ENCODE assay signal across 24 mouse cellular contexts in the genomic region with DNA sequence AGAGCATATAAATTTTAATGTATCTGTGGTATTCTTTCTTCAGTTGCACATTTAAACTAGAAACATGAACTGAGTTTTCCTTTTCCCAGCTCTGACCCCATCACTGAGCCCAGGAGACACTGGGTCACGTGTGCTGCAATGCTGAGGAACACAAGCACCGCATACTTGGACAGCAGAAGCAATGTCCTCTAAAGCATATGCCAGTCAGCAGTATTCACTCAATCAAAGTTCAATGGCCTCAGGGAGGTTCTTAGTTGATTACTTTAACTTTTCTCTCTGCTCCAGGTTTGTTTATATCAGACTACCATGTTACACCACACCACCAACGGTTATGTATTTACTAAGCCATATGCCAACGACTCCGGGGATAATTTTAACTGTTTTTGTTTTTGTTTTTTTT.
"Had no signal": no experiment of that assay in that cellular context is flagged by ENCODE, and none has a peak within 500 bp of the region (broad histone marks: within the 10 kb centered on the region; RNA-seq: fewer than 3 reads in every experiment).

No protein-coding gene starts in this region.

- H3K27me3 ChIP-seq: limb, embryonic 13.5 days; megakaryocyte, embryonic 14.5 days; stomach, embryonic 15.5 days had no signal

- DNase-seq: layer of hippocampus, postnatal 36 days; liver; liver, postnatal 0 days; lung, embryonic 14.5 days; lung, postnatal 36 days; retina, postnatal 1 day; right cerebral cortex, postnatal 25 days; spleen, adult 18-20 months; thymus, postnatal 25 days had no signal

- H3K9me3 ChIP-seq: limb, embryonic 13.5 days; megakaryocyte, embryonic 14.5 days; midbrain, embryonic 10.5 days; midbrain, embryonic 13.5 days; neural tube, embryonic 13.5 days; stomach, embryonic 15.5 days had no signal

- H3K36me3 ChIP-seq: limb, embryonic 13.5 days; midbrain, embryonic 10.5 days; midbrain, embryonic 13.5 days; neural tube, embryonic 13.5 days; stomach, embryonic 15.5 days had no signal

- H3K4me2 ChIP-seq: hindbrain, embryonic 14.5 days; limb, embryonic 13.5 days; lung, embryonic 14.5 days; midbrain, embryonic 13.5 days; neural tube, embryonic 13.5 days; stomach, embryonic 15.5 days had no signal

- H3K9ac ChIP-seq: hindbrain, embryonic 14.5 days; limb, embryonic 13.5 days; liver, embryonic 14.5 days; liver, postnatal 0 days; lung, embryonic 14.5 days; midbrain, embryonic 13.5 days; neural tube, embryonic 13.5 days; stomach, embryonic 15.5 days had no signal

- H3K4me3 ChIP-seq: left cerebral cortex, adult 2 months; limb, embryonic 13.5 days; midbrain, embryonic 10.5 days; midbrain, embryonic 13.5 days; myocyte; neural tube, embryonic 13.5 days; stomach, embryonic 15.5 days had no signal

- ATAC-seq: hindbrain, postnatal 0 days; inflammation-experienced regulatory T-cells, adult 6 months; liver, postnatal 0 days; lung, postnatal 0 days; midbrain, embryonic 13.5 days; midbrain, embryonic 16.5 days had no signal

- H3K27ac ChIP-seq: hindbrain, embryonic 14.5 days; hindbrain, postnatal 0 days; kidney, postnatal 0 days; left cerebral cortex, adult 2 months; limb, embryonic 13.5 days; liver, embryonic 14.5 days; midbrain, embryonic 10.5 days; midbrain, embryonic 13.5 days; neural tube, embryonic 13.5 days; stomach, embryonic 15.5 days had no signal
